Mouse (Mus musculus) lung, postnatal 0 days (tissue): ENCODE measurements around the gene Tcf15. TPM values are rescaled to one million over a fixed set of nuclear protein-coding genes. Genes with fewer than 3 reads are reported as not detected.
A peak's percentile ranks its signal among the peaks of the same experiment; 100 is the strongest.

Source experiments
- ATAC-seq: fragments of 200-750 bp; cut with Nextera tagmentation; 2 replicates; pipeline ENCODE4 v1.8.0; 2017; ENCODE audit warnings: moderate library complexity
- DNase-seq: peaks from one replicate; pipeline ENCODE4 v3.0.0-alpha.2; 2016; ENCODE audit warnings: low spot score
- H3K27ac ChIP-seq: fragments of 300-500 bp; sonication (generic); 2 replicates; pipeline ENCODE4 v1.5.1; 2014; ENCODE audit warnings: antibody characterized with exemption, mild to moderate bottlenecking, low read length, mixed read lengths
- H3K27me3 ChIP-seq: fragments of 300-500 bp; sonication (generic); replicated peaks from 2 replicates; pipeline ENCODE4 v1.6.1; 2014; ENCODE audit warnings: low read length, mixed read lengths; ENCODE audit not compliant: insufficient read depth
- H3K36me3 ChIP-seq: fragments of 300-500 bp; sonication (generic); 2 replicates; pipeline ENCODE4 v1.6.1; 2014; ENCODE audit warnings: low read length, mixed read lengths; ENCODE audit not compliant: insufficient read depth
- H3K4me1 ChIP-seq: fragments of 300-500 bp; sonication (generic); 2 replicates; pipeline ENCODE4 v1.6.1; 2014; ENCODE audit warnings: antibody characterized with exemption, low read depth, low read length, mixed read lengths; ENCODE audit not compliant: insufficient read depth
- H3K4me2 ChIP-seq: fragments of 300-500 bp; sonication (generic); replicated peaks from 2 replicates; pipeline ENCODE4 v1.6.1; 2014; ENCODE audit warnings: low read depth, mild to moderate bottlenecking, low read length, moderate library complexity, mixed read lengths
- H3K4me3 ChIP-seq: fragments of 300-500 bp; sonication (generic); 2 replicates; pipeline ENCODE4 v1.5.1; 2014; ENCODE audit warnings: low read depth, low read length
- H3K9ac ChIP-seq: fragments of 300-500 bp; sonication (generic); replicated peaks from 2 replicates; pipeline ENCODE4 v1.6.1; 2014; ENCODE audit warnings: low read depth, mild to moderate bottlenecking
- H3K9me3 ChIP-seq: fragments of 300-500 bp; sonication (generic); 2 replicates; pipeline ENCODE4 v1.6.1; 2016; ENCODE audit warnings: low read length, mixed read lengths
- CTCF ChIP-seq: IDR thresholded peaks from 2 replicates; pipeline ENCODE4 v1.5.1; 2016; ENCODE audit warnings: antibody characterized with exemption, mild to moderate bottlenecking
- EP300 ChIP-seq: IDR thresholded peaks from 2 replicates; pipeline ENCODE4 v1.6.1; 2016; ENCODE audit warnings: antibody characterized with exemption, mild to moderate bottlenecking, control low read depth
- WGBS: fragments of 180-500 bp; shearing (Covaris S2); extraction: QIAGEN DNeasy Blood & Tissue Kit; methylation state at CpG from one replicate; pipeline ENCODE4 v1.1.7; 2014; 5-methylcytosine and 5-hydroxymethylcytosine counted together
- polyA plus RNA-seq: library from polyadenylated mRNA; unstranded; fragments of >200 nt; fragmentation: Nextera tagmentation; extraction: Ambion mirVana; gene quantifications from 2 replicates; pipeline ENCODE4 v1.2.1, GENCODE M21; 2015

Gene Tcf15
- polyA plus RNA-seq, 1 experiment from 2014 or later, result 2.0 TPM

GRCm38 (mm10) chr2:152117694-152118093, 25.7 kb upstream of the Tcf15 start:
- ATAC-seq (no peak), DNase-seq (no peak)
- Histone ChIP-seq H3K36me3 (no peaks in the 10 kb centered on the region), H3K27me3 (no peaks in the 10 kb centered on the region), H3K4me1 (no peaks in the 10 kb centered on the region), H3K9me3 (no peaks in the 10 kb centered on the region), H3K4me2 (no peak overlapping the region), H3K9ac (no peak overlapping the region), H3K4me3 (no peak overlapping the region), H3K27ac (no peak overlapping the region)
- TF ChIP-seq CTCF (no peak), EP300 (no peak)
- 75% methylated on average over 7 of the region's 7 CpGs for WGBS

- H3K9me3 ChIP-seq, result no peaks in the 10 kb centered on the region
- no peak overlapping the region for H3K27ac ChIP-seq
- no peak for TF ChIP-seq CTCF
- TF ChIP-seq EP300, result no peak
- H3K4me2 ChIP-seq, result no peak overlapping the region
- WGBS, result 51% methylated on average over 6 of the region's 6 CpGs
- DNase-seq (no peak), ATAC-seq (no peak)
- no peak overlapping the region for H3K9ac ChIP-seq
- no peaks in the 10 kb centered on the region for H3K36me3 ChIP-seq
- no peaks in the 10 kb centered on the region for H3K4me1 ChIP-seq
- no peak overlapping the region for H3K4me3 ChIP-seq
- no peaks in the 10 kb centered on the region for H3K27me3 ChIP-seq
Observed at GRCm38 (mm10) chr2:152119228-152119865, 24.0 kb upstream of the Tcf15 start.

GRCm38 (mm10) chr2:152122896-152123295, 20.5 kb upstream of the Tcf15 start:
- Histone ChIP-seq H3K36me3 (no peaks in the 10 kb centered on the region), H3K9ac (no peak overlapping the region), H3K4me3 (no peak overlapping the region), H3K9me3 (no peaks in the 10 kb centered on the region), H3K4me1 (no peaks in the 10 kb centered on the region), H3K4me2 (no peak overlapping the region), H3K27ac (no peak overlapping the region), H3K27me3 (no peaks in the 10 kb centered on the region)
- no peak for ATAC-seq
- 64% methylated on average over 9 of the region's 9 CpGs for WGBS
- TF ChIP-seq CTCF (no peak), EP300 (no peak)
- no peak for DNase-seq

- Histone ChIP-seq H3K4me3 (no peak overlapping the region), H3K36me3 (no peaks in the 10 kb centered on the region), H3K9me3 (no peaks in the 10 kb centered on the region), H3K4me1 (no peaks in the 10 kb centered on the region), H3K27ac (no peak overlapping the region), H3K27me3 (no peaks in the 10 kb centered on the region), H3K4me2 (no peak overlapping the region), H3K9ac (no peak overlapping the region)
- 51% methylated on average over 2 of the region's 2 CpGs for WGBS
- TF ChIP-seq CTCF, result peak; percentile 21
- TF ChIP-seq EP300, result no peak
- DNase-seq, result no peak
- ATAC-seq, result no peak
Observed at GRCm38 (mm10) chr2:152128597-152128996, 14.8 kb upstream of the Tcf15 start.

- 78% methylated on average over 3 of the region's 3 CpGs for WGBS
- Histone ChIP-seq H3K27me3 (no peaks in the 10 kb centered on the region), H3K36me3 (no peaks in the 10 kb centered on the region), H3K9ac (no peak overlapping the region), H3K4me1 (no peaks in the 10 kb centered on the region), H3K9me3 (no peaks in the 10 kb centered on the region), H3K4me3 (no peak overlapping the region), H3K27ac (no peak overlapping the region), H3K4me2 (no peak overlapping the region)
- DNase-seq (no peak), ATAC-seq (no peak)
- TF ChIP-seq CTCF, result no peak
- TF ChIP-seq EP300, result no peak
Observed at GRCm38 (mm10) chr2:152129778-152130177, 13.6 kb upstream of the Tcf15 start.

- DNase-seq (no peak), ATAC-seq (no peak)
- H3K4me3 ChIP-seq, result no peak overlapping the region
- H3K9ac ChIP-seq, result no peak overlapping the region
- no peak for TF ChIP-seq EP300
- no peak for TF ChIP-seq CTCF
- H3K27ac ChIP-seq, result no peak overlapping the region
- no peaks in the 10 kb centered on the region for H3K9me3 ChIP-seq
- H3K27me3 ChIP-seq, result no peaks in the 10 kb centered on the region
- H3K4me1 ChIP-seq, result no peaks in the 10 kb centered on the region
- H3K4me2 ChIP-seq, result no peak overlapping the region
- 26% methylated on average over 9 of the region's 9 CpGs for WGBS
- H3K36me3 ChIP-seq, result no peaks in the 10 kb centered on the region
Observed at GRCm38 (mm10) chr2:152132016-152132415, 11.3 kb upstream of the Tcf15 start.

- DNase-seq, result peak; percentile 57
- Histone ChIP-seq H3K4me2 (no peak overlapping the region), H3K4me3 (no peak overlapping the region), H3K27ac (no peak overlapping the region), H3K4me1 (no peaks in the 10 kb centered on the region), H3K36me3 (no peaks in the 10 kb centered on the region), H3K9me3 (no peaks in the 10 kb centered on the region), H3K27me3 (no peaks in the 10 kb centered on the region), H3K9ac (no peak overlapping the region)
- TF ChIP-seq EP300 (peak; percentile 52), CTCF (no peak)
- WGBS, result 30% methylated on average over 8 of the region's 8 CpGs
- ATAC-seq, result peak; percentile 79
Observed at GRCm38 (mm10) chr2:152132691-152133090, 10.7 kb upstream of the Tcf15 start.
